Mouse (Mus musculus): ENCODE data around the gene Slc24a3. TPM values are rescaled to one million over a fixed set of nuclear protein-coding genes. Genes with fewer than 3 reads are reported as not detected.

Slc24a3 gene
- polyA plus RNA-seq, 1 experiment = not detected

- peak within 1 kb of the TSS; percentile 60 for H3K4me3 ChIP-seq (ENCODE audit: insufficient read depth, low read depth, low read length)
- under 1% methylated on average over 33 of the region's 33 CpGs for WGBS
- H3K4me1 ChIP-seq (ENCODE audit: control insufficient read depth, insufficient read depth, low read length) = peaks cover 12% of the 10 kb centered on the region
- no peak within 1 kb of the TSS for H3K27ac ChIP-seq (ENCODE audit: insufficient read depth, low read depth, low read length)
- no peak for TF ChIP-seq POLR2A (IDR thresholded peaks at IDR 0.05; ENCODE audit: insufficient read depth, low read depth, low read length)
- no peak for TF ChIP-seq CTCF (IDR thresholded peaks at IDR 0.05; ENCODE audit: insufficient read depth, low read depth, low read length)
These were observed 507.7 kb downstream of the Slc24a3 start, which contains the start of gene Rin2 for GRCm38 (mm10) chr2:145675142-145675755. TSS of gene Rin2 (plus strand) at chr2:145675215.

- TF ChIP-seq CTCF (IDR thresholded peaks at IDR 0.05; ENCODE audit: insufficient read depth, low read depth, low read length) = no peak
- no peak for TF ChIP-seq POLR2A (IDR thresholded peaks at IDR 0.05; ENCODE audit: insufficient read depth, low read depth, low read length)
- Histone ChIP-seq H3K4me1 (ENCODE audit: control insufficient read depth, insufficient read depth, low read length) (peaks cover 12% of the 10 kb centered on the region), H3K4me3 (ENCODE audit: insufficient read depth, low read depth, low read length) (peak overlapping the region; percentile 60), H3K27ac (ENCODE audit: insufficient read depth, low read depth, low read length) (no peak overlapping the region)
- 28% methylated on average over 27 of the region's 27 CpGs for WGBS
These were observed 508.4 kb downstream of the Slc24a3 start for GRCm38 (mm10) chr2:145675756-145676543.

- TF ChIP-seq CTCF (IDR thresholded peaks at IDR 0.05; ENCODE audit: insufficient read depth, low read depth, low read length) (no peak), POLR2A (IDR thresholded peaks at IDR 0.05; ENCODE audit: insufficient read depth, low read depth, low read length) (no peak)
- WGBS = 74% methylated on average over 3 of the region's 3 CpGs
- Histone ChIP-seq H3K4me1 (ENCODE audit: control insufficient read depth, insufficient read depth, low read length) (peaks cover 12% of the 10 kb centered on the region), H3K27ac (ENCODE audit: insufficient read depth, low read depth, low read length) (no peak overlapping the region), H3K4me3 (ENCODE audit: insufficient read depth, low read depth, low read length) (no peak overlapping the region)
These were observed 509.0 kb downstream of the Slc24a3 start for GRCm38 (mm10) chr2:145676544-145676925.

GRCm38 (mm10) chr2:145676936-145677335, 509.4 kb downstream of the Slc24a3 start:
- WGBS = 94% methylated on average over 2 of the region's 2 CpGs
- H3K4me3 ChIP-seq (ENCODE audit: insufficient read depth, low read depth, low read length) = no peak overlapping the region
- TF ChIP-seq CTCF (IDR thresholded peaks at IDR 0.05; ENCODE audit: insufficient read depth, low read depth, low read length) (no peak), POLR2A (IDR thresholded peaks at IDR 0.05; ENCODE audit: insufficient read depth, low read depth, low read length) (no peak)
- peaks cover 12% of the 10 kb centered on the region for H3K4me1 ChIP-seq (ENCODE audit: control insufficient read depth, insufficient read depth, low read length)
- H3K27ac ChIP-seq (ENCODE audit: insufficient read depth, low read depth, low read length) = no peak overlapping the region

GRCm38 (mm10) chr2:145680141-145680540, 512.6 kb downstream of the Slc24a3 start:
- WGBS = 91% methylated on average over 2 of the region's 2 CpGs
- no peak overlapping the region for H3K27ac ChIP-seq (ENCODE audit: insufficient read depth, low read depth, low read length)
- peaks cover 11% of the 10 kb centered on the region for H3K4me1 ChIP-seq (ENCODE audit: control insufficient read depth, insufficient read depth, low read length)
- no peak for TF ChIP-seq POLR2A (IDR thresholded peaks at IDR 0.05; ENCODE audit: insufficient read depth, low read depth, low read length)
- TF ChIP-seq CTCF (IDR thresholded peaks at IDR 0.05; ENCODE audit: insufficient read depth, low read depth, low read length) = no peak
- H3K4me3 ChIP-seq (ENCODE audit: insufficient read depth, low read depth, low read length) = no peak overlapping the region

- peaks cover 5% of the 10 kb centered on the region for H3K4me1 ChIP-seq (ENCODE audit: control insufficient read depth, insufficient read depth, low read length)
- TF ChIP-seq POLR2A (IDR thresholded peaks at IDR 0.05; ENCODE audit: insufficient read depth, low read depth, low read length) = no peak
- no peak for TF ChIP-seq CTCF (IDR thresholded peaks at IDR 0.05; ENCODE audit: insufficient read depth, low read depth, low read length)
- 89% methylated on average over 9 of the region's 9 CpGs for WGBS
- H3K27ac ChIP-seq (ENCODE audit: insufficient read depth, low read depth, low read length) = no peak overlapping the region
- H3K4me3 ChIP-seq (ENCODE audit: insufficient read depth, low read depth, low read length) = no peak overlapping the region
These were observed 513.2 kb downstream of the Slc24a3 start for GRCm38 (mm10) chr2:145680762-145681161.

GRCm38 (mm10) chr2:145681626-145682025, 514.1 kb downstream of the Slc24a3 start:
- WGBS = 89% methylated on average over 4 of the region's 4 CpGs
- TF ChIP-seq CTCF (IDR thresholded peaks at IDR 0.05; ENCODE audit: insufficient read depth, low read depth, low read length) (no peak), POLR2A (IDR thresholded peaks at IDR 0.05; ENCODE audit: insufficient read depth, low read depth, low read length) (no peak)
- Histone ChIP-seq H3K27ac (ENCODE audit: insufficient read depth, low read depth, low read length) (no peak overlapping the region), H3K4me1 (ENCODE audit: control insufficient read depth, insufficient read depth, low read length) (peaks cover 3% of the 10 kb centered on the region; the same call in 1 of the 2 replicates), H3K4me3 (ENCODE audit: insufficient read depth, low read depth, low read length) (no peak overlapping the region)

GRCm38 (mm10) chr2:145682924-145683323, 515.4 kb downstream of the Slc24a3 start:
- WGBS = 90% methylated on average over 3 of the region's 3 CpGs
- peaks cover 3% of the 10 kb centered on the region; the same call in 1 of the 2 replicates for H3K4me1 ChIP-seq (ENCODE audit: control insufficient read depth, insufficient read depth, low read length)
- no peak for TF ChIP-seq POLR2A (IDR thresholded peaks at IDR 0.05; ENCODE audit: insufficient read depth, low read depth, low read length)
- TF ChIP-seq CTCF (IDR thresholded peaks at IDR 0.05; ENCODE audit: insufficient read depth, low read depth, low read length) = no peak
- H3K27ac ChIP-seq (ENCODE audit: insufficient read depth, low read depth, low read length) = no peak overlapping the region
- no peak overlapping the region for H3K4me3 ChIP-seq (ENCODE audit: insufficient read depth, low read depth, low read length)

GRCm38 (mm10) chr2:145683536-145683935, 516.0 kb downstream of the Slc24a3 start:
- peaks cover 3% of the 10 kb centered on the region; the same call in 1 of the 2 replicates for H3K4me1 ChIP-seq (ENCODE audit: control insufficient read depth, insufficient read depth, low read length)
- no peak for TF ChIP-seq POLR2A (IDR thresholded peaks at IDR 0.05; ENCODE audit: insufficient read depth, low read depth, low read length)
- TF ChIP-seq CTCF (IDR thresholded peaks at IDR 0.05; ENCODE audit: insufficient read depth, low read depth, low read length) = no peak
- WGBS = 65% methylated on average over 3 of the region's 3 CpGs
- no peak overlapping the region for H3K27ac ChIP-seq (ENCODE audit: insufficient read depth, low read depth, low read length)
- no peak overlapping the region for H3K4me3 ChIP-seq (ENCODE audit: insufficient read depth, low read depth, low read length)
